Mouse (Mus musculus): ENCODE measurements around the gene Camsap2. TPM values are rescaled to one million over a fixed set of nuclear protein-coding genes. Genes with fewer than 3 reads are reported as not detected.

Camsap2 gene
- 38.2 and 39.7 TPM in 2 replicates for polyA plus RNA-seq (2016; fragmentation: Nextera tagmentation; extraction: Ambion mirVana)

- ATAC-seq (ENCODE audit: low FRiP score), result peak; percentile 97
- no peaks in the 10 kb centered on the region for H3K36me3 ChIP-seq
- peak within 1 kb of the TSS; percentile 97 for H3K9ac ChIP-seq
- H3K27ac ChIP-seq, result peak within 1 kb of the TSS; percentile 98
- H3K4me3 ChIP-seq, result peak within 1 kb of the TSS; percentile 97
- H3K4me1 ChIP-seq, result peaks cover 38% of the 10 kb centered on the region
- no peaks in the 10 kb centered on the region for H3K9me3 ChIP-seq (replicated peaks)
- no peaks in the 10 kb centered on the region for H3K27me3 ChIP-seq
- WGBS, result under 1% methylated on average over 102 of the region's 121 CpGs
- H3K4me2 ChIP-seq (replicated peaks), result peak within 1 kb of the TSS; percentile 85
These were observed at the start of gene Camsap2 for GRCm38 (mm10) chr1:136345454-136346372. TSS of gene Camsap2 (minus strand) at chr1:136346104.

GRCm38 (mm10) chr1:136395073-136395472 is 49.2 kb upstream of the Camsap2 start:
- H3K27me3 ChIP-seq, result no peaks in the 10 kb centered on the region
- no peak overlapping the region for H3K27ac ChIP-seq
- H3K9ac ChIP-seq, result no peak overlapping the region
- H3K4me2 ChIP-seq (replicated peaks), result peak overlapping the region; percentile 39
- no peaks in the 10 kb centered on the region for H3K36me3 ChIP-seq
- WGBS, result 45% methylated on average over 5 of the region's 5 CpGs
- H3K9me3 ChIP-seq (replicated peaks), result no peaks in the 10 kb centered on the region
- no peak for ATAC-seq (ENCODE audit: low FRiP score)
- no peaks in the 10 kb centered on the region for H3K4me1 ChIP-seq
- no peak overlapping the region; the same call in 1 of the 2 replicates for H3K4me3 ChIP-seq

GRCm38 (mm10) chr1:136394506-136394905 is 48.6 kb upstream of the Camsap2 start:
- Histone ChIP-seq H3K36me3 (no peaks in the 10 kb centered on the region), H3K4me2 (replicated peaks) (peak overlapping the region; percentile 39), H3K27ac (no peak overlapping the region), H3K27me3 (no peaks in the 10 kb centered on the region), H3K9ac (no peak overlapping the region), H3K4me3 (0 out of 2 replicates have a peak overlapping the region, but pooled peaks have one; percentile 10), H3K9me3 (replicated peaks) (no peaks in the 10 kb centered on the region), H3K4me1 (no peaks in the 10 kb centered on the region)
- 33% methylated on average over 10 of the region's 10 CpGs for WGBS
- ATAC-seq (ENCODE audit: low FRiP score), result no peak

- Histone ChIP-seq H3K4me2 (replicated peaks) (no peak overlapping the region), H3K9me3 (replicated peaks) (no peaks in the 10 kb centered on the region; the same call in 1 of the 2 replicates), H3K27me3 (no peaks in the 10 kb centered on the region), H3K4me3 (no peak overlapping the region), H3K27ac (no peak overlapping the region), H3K9ac (no peak overlapping the region), H3K36me3 (no peaks in the 10 kb centered on the region), H3K4me1 (no peaks in the 10 kb centered on the region)
- WGBS, result 45% methylated on average over 5 of the region's 6 CpGs
- no peak for ATAC-seq (ENCODE audit: low FRiP score)
These were observed 41.0 kb upstream of the Camsap2 start for GRCm38 (mm10) chr1:136386914-136387313.

GRCm38 (mm10) chr1:136381583-136381982 is 35.7 kb upstream of the Camsap2 start:
- no peak overlapping the region for H3K4me2 ChIP-seq (replicated peaks)
- no peaks in the 10 kb centered on the region; the same call in 1 of the 2 replicates for H3K9me3 ChIP-seq (replicated peaks)
- no peaks in the 10 kb centered on the region for H3K4me1 ChIP-seq
- no peak for ATAC-seq (ENCODE audit: low FRiP score)
- H3K9ac ChIP-seq, result no peak overlapping the region
- no peaks in the 10 kb centered on the region for H3K27me3 ChIP-seq
- H3K27ac ChIP-seq, result no peak overlapping the region
- H3K4me3 ChIP-seq, result no peak overlapping the region
- WGBS, result 78% methylated on average over 5 of the region's 5 CpGs
- no peaks in the 10 kb centered on the region for H3K36me3 ChIP-seq

- H3K9me3 ChIP-seq (replicated peaks), result no peaks in the 10 kb centered on the region; the same call in 1 of the 2 replicates
- no peak for ATAC-seq (ENCODE audit: low FRiP score)
- WGBS, result 87% methylated on average over 6 of the region's 6 CpGs
These were observed 35.3 kb upstream of the Camsap2 start for GRCm38 (mm10) chr1:136381169-136381568.

GRCm38 (mm10) chr1:136380606-136381005 is 34.7 kb upstream of the Camsap2 start:
- Histone ChIP-seq H3K36me3 (no peaks in the 10 kb centered on the region), H3K9ac (no peak overlapping the region), H3K27ac (no peak overlapping the region), H3K4me2 (replicated peaks) (no peak overlapping the region), H3K4me1 (no peaks in the 10 kb centered on the region), H3K4me3 (no peak overlapping the region), H3K9me3 (replicated peaks) (no peaks in the 10 kb centered on the region; the same call in 1 of the 2 replicates), H3K27me3 (no peaks in the 10 kb centered on the region)
- 85% methylated on average over 8 of the region's 8 CpGs for WGBS
- no peak for ATAC-seq (ENCODE audit: low FRiP score)

More at GRCm38 (mm10) chr1:136381169-136381568, 35.3 kb upstream of the Camsap2 start:
- H3K27ac ChIP-seq, result no peak overlapping the region
- H3K4me1 ChIP-seq, result no peaks in the 10 kb centered on the region
- no peak overlapping the region for H3K4me3 ChIP-seq
- H3K4me2 ChIP-seq (replicated peaks), result no peak overlapping the region
- no peak overlapping the region for H3K9ac ChIP-seq
- H3K36me3 ChIP-seq, result no peaks in the 10 kb centered on the region
- no peaks in the 10 kb centered on the region for H3K27me3 ChIP-seq

- 91% methylated on average over 4 of the region's 4 CpGs for WGBS
- Histone ChIP-seq H3K4me3 (no peak overlapping the region), H3K9me3 (replicated peaks) (no peaks in the 10 kb centered on the region; the same call in 1 of the 2 replicates), H3K4me1 (no peaks in the 10 kb centered on the region), H3K27me3 (no peaks in the 10 kb centered on the region), H3K4me2 (replicated peaks) (no peak overlapping the region), H3K27ac (no peak overlapping the region), H3K36me3 (no peaks in the 10 kb centered on the region), H3K9ac (no peak overlapping the region)
- ATAC-seq (ENCODE audit: low FRiP score), result no peak
These were observed 34.3 kb upstream of the Camsap2 start for GRCm38 (mm10) chr1:136380161-136380560.

- 95% methylated on average over 7 of the region's 7 CpGs for WGBS
- H3K27ac ChIP-seq, result no peak overlapping the region
- ATAC-seq (ENCODE audit: low FRiP score), result no peak
- no peaks in the 10 kb centered on the region for H3K4me1 ChIP-seq
- H3K4me3 ChIP-seq, result no peak overlapping the region
- H3K27me3 ChIP-seq, result no peaks in the 10 kb centered on the region
- H3K4me2 ChIP-seq (replicated peaks), result no peak overlapping the region
- no peak overlapping the region for H3K9ac ChIP-seq
- no peaks in the 10 kb centered on the region for H3K36me3 ChIP-seq
- H3K9me3 ChIP-seq (replicated peaks), result no peaks in the 10 kb centered on the region; the same call in 1 of the 2 replicates
These were observed 33.4 kb upstream of the Camsap2 start for GRCm38 (mm10) chr1:136379261-136379660.

GRCm38 (mm10) chr1:136365986-136366385 is 20.1 kb upstream of the Camsap2 start:
- H3K27ac ChIP-seq, result no peak overlapping the region
- H3K4me3 ChIP-seq, result no peak overlapping the region
- no peak overlapping the region for H3K9ac ChIP-seq
- ATAC-seq (ENCODE audit: low FRiP score), result no peak
- no peak overlapping the region for H3K4me2 ChIP-seq (replicated peaks)
- WGBS, result 79% methylated on average over 3 of the region's 3 CpGs
- peaks cover 3% of the 10 kb centered on the region; the same call in 1 of the 2 replicates for H3K4me1 ChIP-seq
- H3K36me3 ChIP-seq, result no peaks in the 10 kb centered on the region
- no peaks in the 10 kb centered on the region for H3K27me3 ChIP-seq
- no peaks in the 10 kb centered on the region for H3K9me3 ChIP-seq (replicated peaks)

GRCm38 (mm10) chr1:136364711-136365110 is 18.8 kb upstream of the Camsap2 start:
- no peak overlapping the region for H3K27ac ChIP-seq
- no peak for ATAC-seq (ENCODE audit: low FRiP score)
- no peaks in the 10 kb centered on the region for H3K27me3 ChIP-seq
- no peaks in the 10 kb centered on the region for H3K36me3 ChIP-seq
- peaks cover 3% of the 10 kb centered on the region; the same call in 1 of the 2 replicates for H3K4me1 ChIP-seq
- 64% methylated on average over 19 of the region's 19 CpGs for WGBS
- no peak overlapping the region for H3K9ac ChIP-seq
- H3K4me3 ChIP-seq, result no peak overlapping the region
- no peaks in the 10 kb centered on the region for H3K9me3 ChIP-seq (replicated peaks)
- no peak overlapping the region for H3K4me2 ChIP-seq (replicated peaks)

GRCm38 (mm10) chr1:136363035-136363434 is 17.1 kb upstream of the Camsap2 start:
- no peak overlapping the region for H3K27ac ChIP-seq
- no peaks in the 10 kb centered on the region for H3K9me3 ChIP-seq (replicated peaks)
- ATAC-seq (ENCODE audit: low FRiP score), result no peak
- no peaks in the 10 kb centered on the region for H3K27me3 ChIP-seq
- peaks cover 3% of the 10 kb centered on the region; the same call in 1 of the 2 replicates for H3K4me1 ChIP-seq
- H3K9ac ChIP-seq, result no peak overlapping the region
- no peak overlapping the region for H3K4me2 ChIP-seq (replicated peaks)
- no peaks in the 10 kb centered on the region for H3K36me3 ChIP-seq
- no peak overlapping the region for H3K4me3 ChIP-seq
- 60% methylated on average over 6 of the region's 6 CpGs for WGBS

All from hindbrain, embryonic 12.5 days (tissue).